Mouse (Mus musculus): Measurements from ENCODE around the gene Elof1. TPM values are rescaled to one million over a fixed set of nuclear protein-coding genes. Genes with fewer than 3 reads are reported as not detected.

The Elof1 gene
- 183 and 193 TPM in 2 replicates for polyA plus RNA-seq (2015; fragmentation: Nextera tagmentation; extraction: Ambion mirVana)

- peak; percentile 96 for ATAC-seq (ENCODE audit: low FRiP score)
- 0% methylated on average over 52 of the region's 52 CpGs for WGBS
- Histone ChIP-seq H3K4me2 (peak within 1 kb of the TSS; percentile 85), H3K4me1 (peaks cover 28% of the 10 kb centered on the region), H3K36me3 (peaks cover 20% of the 10 kb centered on the region), H3K9me3 (replicated peaks) (no peaks in the 10 kb centered on the region), H3K4me3 (replicated peaks) (peak within 1 kb of the TSS; percentile 94), H3K9ac (replicated peaks) (peak within 1 kb of the TSS; percentile 89), H3K27me3 (replicated peaks) (0 out of 2 replicates have a peak, but pooled peaks cover under 1% of the 10 kb centered on the region), H3K27ac (replicated peaks) (peak within 1 kb of the TSS; percentile 81)
Observed at GRCm38 (mm10) chr9:22116740-22117426, at the start of gene Elof1. Gene Elof1, minus strand, starts transcription at chr9:22117172.

GRCm38 (mm10) chr9:22166686-22167085 is 49.7 kb upstream of the Elof1 start:
- Histone ChIP-seq H3K27me3 (replicated peaks) (no peaks in the 10 kb centered on the region), H3K36me3 (no peaks in the 10 kb centered on the region), H3K4me2 (no peak overlapping the region), H3K27ac (replicated peaks) (no peak overlapping the region), H3K4me3 (replicated peaks) (no peak overlapping the region), H3K9ac (replicated peaks) (no peak overlapping the region), H3K9me3 (replicated peaks) (no peaks in the 10 kb centered on the region), H3K4me1 (peaks cover 5% of the 10 kb centered on the region; the same call in 1 of the 2 replicates)
- no peak for ATAC-seq (ENCODE audit: low FRiP score)
- 94% methylated on average over 10 of the region's 10 CpGs for WGBS

GRCm38 (mm10) chr9:22165964-22166363 is 49.0 kb upstream of the Elof1 start:
- Histone ChIP-seq H3K4me2 (no peak overlapping the region; the same call in 1 of the 2 replicates), H3K9ac (replicated peaks) (no peak overlapping the region), H3K4me3 (replicated peaks) (no peak overlapping the region), H3K36me3 (no peaks in the 10 kb centered on the region), H3K9me3 (replicated peaks) (no peaks in the 10 kb centered on the region), H3K27ac (replicated peaks) (no peak overlapping the region), H3K27me3 (replicated peaks) (no peaks in the 10 kb centered on the region), H3K4me1 (peaks cover 5% of the 10 kb centered on the region; the same call in 1 of the 2 replicates)
- no peak for ATAC-seq (ENCODE audit: low FRiP score)
- WGBS = 60% methylated on average over 6 of the region's 6 CpGs

GRCm38 (mm10) chr9:22164711-22165668 is 48.0 kb upstream of the Elof1 start:
- peak overlapping the region; percentile 85 for H3K27ac ChIP-seq (replicated peaks)
- 2% methylated on average over 53 of the region's 54 CpGs for WGBS
- H3K9me3 ChIP-seq (replicated peaks) = no peaks in the 10 kb centered on the region
- peaks cover 5% of the 10 kb centered on the region; the same call in 1 of the 2 replicates for H3K4me1 ChIP-seq
- ATAC-seq (ENCODE audit: low FRiP score) = peak; percentile 90
- H3K27me3 ChIP-seq (replicated peaks) = no peaks in the 10 kb centered on the region
- no peaks in the 10 kb centered on the region for H3K36me3 ChIP-seq
- H3K9ac ChIP-seq (replicated peaks) = peak overlapping the region; percentile 74
- peak overlapping the region; percentile 90 for H3K4me2 ChIP-seq
- H3K4me3 ChIP-seq (replicated peaks) = peak overlapping the region; percentile 61

- 87% methylated on average over 7 of the region's 7 CpGs for WGBS
- H3K4me1 ChIP-seq = peaks cover 12% of the 10 kb centered on the region
Observed at GRCm38 (mm10) chr9:22162912-22163311, 45.9 kb upstream of the Elof1 start.

GRCm38 (mm10) chr9:22162305-22162704 is 45.3 kb upstream of the Elof1 start:
- no peak overlapping the region for H3K27ac ChIP-seq (replicated peaks)
- H3K36me3 ChIP-seq = no peaks in the 10 kb centered on the region; the same call in 1 of the 2 replicates
- ATAC-seq (ENCODE audit: low FRiP score) = no peak
- peaks cover 18% of the 10 kb centered on the region for H3K4me1 ChIP-seq
- 83% methylated on average over 9 of the region's 9 CpGs for WGBS
- H3K9ac ChIP-seq (replicated peaks) = no peak overlapping the region
- no peaks in the 10 kb centered on the region for H3K9me3 ChIP-seq (replicated peaks)
- no peak overlapping the region for H3K4me3 ChIP-seq (replicated peaks)
- no peaks in the 10 kb centered on the region for H3K27me3 ChIP-seq (replicated peaks)
- H3K4me2 ChIP-seq = no peak overlapping the region

More at GRCm38 (mm10) chr9:22162912-22163311, 45.9 kb upstream of the Elof1 start:
- H3K27ac ChIP-seq (replicated peaks) = no peak overlapping the region
- ATAC-seq (ENCODE audit: low FRiP score) = no peak
- H3K9ac ChIP-seq (replicated peaks) = no peak overlapping the region
- H3K27me3 ChIP-seq (replicated peaks) = no peaks in the 10 kb centered on the region
- no peaks in the 10 kb centered on the region for H3K9me3 ChIP-seq (replicated peaks)
- no peak overlapping the region for H3K4me2 ChIP-seq
- H3K4me3 ChIP-seq (replicated peaks) = no peak overlapping the region
- H3K36me3 ChIP-seq = no peaks in the 10 kb centered on the region; the same call in 1 of the 2 replicates

- H3K9me3 ChIP-seq (replicated peaks) = no peaks in the 10 kb centered on the region
- H3K9ac ChIP-seq (replicated peaks) = no peak overlapping the region
- no peak for ATAC-seq (ENCODE audit: low FRiP score)
- no peak overlapping the region for H3K4me3 ChIP-seq (replicated peaks)
- H3K27me3 ChIP-seq (replicated peaks) = no peaks in the 10 kb centered on the region
- 44% methylated on average over 6 of the region's 6 CpGs for WGBS
- H3K4me2 ChIP-seq = no peak overlapping the region
- H3K36me3 ChIP-seq = no peaks in the 10 kb centered on the region; the same call in 1 of the 2 replicates
- H3K27ac ChIP-seq (replicated peaks) = no peak overlapping the region
- peaks cover 20% of the 10 kb centered on the region for H3K4me1 ChIP-seq
Observed at GRCm38 (mm10) chr9:22161299-22161698, 44.3 kb upstream of the Elof1 start.

GRCm38 (mm10) chr9:22157516-22158265 is 40.7 kb upstream of the Elof1 start:
- H3K4me1 ChIP-seq = peaks cover 22% of the 10 kb centered on the region
- no peaks in the 10 kb centered on the region for H3K9me3 ChIP-seq (replicated peaks)
- H3K4me3 ChIP-seq (replicated peaks) = peak overlapping the region; percentile 78
- no peaks in the 10 kb centered on the region; the same call in 1 of the 2 replicates for H3K36me3 ChIP-seq
- H3K27me3 ChIP-seq (replicated peaks) = no peaks in the 10 kb centered on the region
- peak overlapping the region; percentile 86 for H3K9ac ChIP-seq (replicated peaks)
- peak overlapping the region; percentile 96 for H3K27ac ChIP-seq (replicated peaks)
- no peak for ATAC-seq (ENCODE audit: low FRiP score)
- 65% methylated on average over 34 of the region's 34 CpGs for WGBS
- peak overlapping the region; percentile 66 for H3K4me2 ChIP-seq

GRCm38 (mm10) chr9:22156497-22157245 is 39.7 kb upstream of the Elof1 start, which contains the start of gene Pigyl:
Gene Pigyl, plus strand, starts transcription at chr9:22156846.
- Histone ChIP-seq H3K36me3 (no peaks in the 10 kb centered on the region; the same call in 1 of the 2 replicates), H3K27me3 (replicated peaks) (no peaks in the 10 kb centered on the region), H3K4me3 (replicated peaks) (peak within 1 kb of the TSS; percentile 78), H3K4me1 (peaks cover 22% of the 10 kb centered on the region), H3K9ac (replicated peaks) (peak within 1 kb of the TSS; percentile 86), H3K9me3 (replicated peaks) (no peaks in the 10 kb centered on the region), H3K27ac (replicated peaks) (peak within 1 kb of the TSS; percentile 96), H3K4me2 (peak within 1 kb of the TSS; percentile 66)
- peak; percentile 98 for ATAC-seq (ENCODE audit: low FRiP score)
- WGBS = under 1% methylated on average over 65 of the region's 65 CpGs

GRCm38 (mm10) chr9:22155614-22156013 is 38.6 kb upstream of the Elof1 start:
- 25% methylated on average over 10 of the region's 10 CpGs for WGBS
- Histone ChIP-seq H3K36me3 (no peaks in the 10 kb centered on the region; the same call in 1 of the 2 replicates), H3K4me3 (replicated peaks) (no peak overlapping the region), H3K27ac (replicated peaks) (no peak overlapping the region), H3K27me3 (replicated peaks) (no peaks in the 10 kb centered on the region), H3K4me1 (peaks cover 22% of the 10 kb centered on the region), H3K9me3 (replicated peaks) (no peaks in the 10 kb centered on the region), H3K4me2 (peak overlapping the region; percentile 66), H3K9ac (replicated peaks) (no peak overlapping the region)
- 0 out of 2 replicates have a peak, but pooled peaks have one; percentile 5 for ATAC-seq (ENCODE audit: low FRiP score)
